Mouse (Mus musculus): ENCODE results near the gene Pigl.

DNA sequence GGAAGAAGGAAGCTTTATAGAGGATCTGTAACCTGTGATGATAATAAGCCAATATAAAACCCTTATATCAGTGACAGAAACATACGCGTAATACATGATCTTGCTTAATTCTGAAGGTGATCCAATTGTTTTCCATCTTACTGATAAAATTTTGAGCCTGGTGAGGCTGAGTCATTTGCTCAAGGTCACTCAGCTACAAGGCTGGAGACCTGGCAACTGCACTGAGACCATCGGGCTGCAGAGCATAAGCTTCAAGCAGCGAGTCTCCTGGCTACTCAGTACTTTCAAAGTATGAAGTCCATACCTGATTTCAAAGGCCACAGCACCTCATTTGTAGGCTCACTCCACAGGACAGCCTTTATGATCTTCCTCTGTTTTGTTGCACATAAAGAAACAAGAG lies 17.9 kb downstream of the Pigl start:
- no peak for TF ChIP-seq POLR2A (IDR thresholded peaks at IDR 0.05; ENCODE audit: insufficient read depth, low read depth, low read length)
- no peak for TF ChIP-seq EP300 (IDR thresholded peaks at IDR 0.05; ENCODE audit: insufficient read depth, low read depth, low read length)
- TF ChIP-seq CTCF (IDR thresholded peaks at IDR 0.05) = no peak

Data from heart, adult 2 months (tissue).